Mouse (Mus musculus): Measurements from ENCODE around the gene Terf2ip. TPM values are rescaled to one million over a fixed set of nuclear protein-coding genes. Genes with fewer than 3 reads are reported as not detected.

The Terf2ip gene
- 13.3 TPM for polyA plus RNA-seq (2015; fragmentation: Illumina TruSeq; extraction: RNeasy Lipid Tissue Mini Kit (QIAGEN cat#74804); ENCODE audit: insufficient read depth, low replicate concordance)

GRCm38 (mm10) chr8:112010997-112011815 lies at the start of gene Terf2ip, which contains the start of gene Kars:
Terf2ip (plus strand) TSS chr8:112011398.
Kars (minus strand) TSS chr8:112011323.

GRCm38 (mm10) chr8:111992013-111992702 lies 19.0 kb upstream of the Terf2ip start, which contains the start of gene Adat1:
Adat1 (minus strand) TSS chr8:111992302.

GRCm38 (mm10) chr8:112014936-112015335 lies 3.7 kb downstream of the Terf2ip start, which contains the start of gene Gm6793:
Gm6793 (minus strand) TSS chr8:112015036.

Other genes starting within 250 kb of the Terf2ip start
- 127 TPM for gene Cfdp1, start 157.1 kb upstream of the Terf2ip start, polyA plus RNA-seq (2015; fragmentation: Illumina TruSeq; extraction: RNeasy Lipid Tissue Mini Kit (QIAGEN cat#74804); ENCODE audit: insufficient read depth, low replicate concordance)
- 8.0 TPM for gene Tmem170, start 134.6 kb upstream of the Terf2ip start, polyA plus RNA-seq (2015; fragmentation: Illumina TruSeq; extraction: RNeasy Lipid Tissue Mini Kit (QIAGEN cat#74804); ENCODE audit: insufficient read depth, low replicate concordance)
- gene Chst5, start 101.0 kb upstream of the Terf2ip start, polyA plus RNA-seq (2015; fragmentation: Illumina TruSeq; extraction: RNeasy Lipid Tissue Mini Kit (QIAGEN cat#74804); ENCODE audit: insufficient read depth, low replicate concordance): not detected
- 3.1 TPM for gene Tmem231, start 77.5 kb upstream of the Terf2ip start, polyA plus RNA-seq (2015; fragmentation: Illumina TruSeq; extraction: RNeasy Lipid Tissue Mini Kit (QIAGEN cat#74804); ENCODE audit: insufficient read depth, low replicate concordance)
- gene Gabarapl2, start 70.7 kb upstream of the Terf2ip start, polyA plus RNA-seq (2015; fragmentation: Illumina TruSeq; extraction: RNeasy Lipid Tissue Mini Kit (QIAGEN cat#74804); ENCODE audit: insufficient read depth, low replicate concordance): 222 TPM
- 10.1 TPM for gene Adat1, start 19.1 kb upstream of the Terf2ip start, polyA plus RNA-seq (2015; fragmentation: Illumina TruSeq; extraction: RNeasy Lipid Tissue Mini Kit (QIAGEN cat#74804); ENCODE audit: insufficient read depth, low replicate concordance)
- 77.7 TPM for gene Kars, start 75 bp upstream of the Terf2ip start, polyA plus RNA-seq (2015; fragmentation: Illumina TruSeq; extraction: RNeasy Lipid Tissue Mini Kit (QIAGEN cat#74804); ENCODE audit: insufficient read depth, low replicate concordance)
- 0.50 TPM for gene Gm6793, start 3.6 kb downstream of the Terf2ip start, polyA plus RNA-seq (2015; fragmentation: Illumina TruSeq; extraction: RNeasy Lipid Tissue Mini Kit (QIAGEN cat#74804); ENCODE audit: insufficient read depth, low replicate concordance)